Mouse (Mus musculus) testis, adult 2 months (tissue): ENCODE measurements around the gene Napsa. TPM values are rescaled to one million over a fixed set of nuclear protein-coding genes. Genes with fewer than 3 reads are reported as not detected.

ENCODE experiments used
- H3K27ac ChIP-seq: fragments of 200-500 bp; 2 replicates; pipeline ENCODE4 v1.5.1; 2012; ENCODE audit warnings: low read depth, low read length; ENCODE audit not compliant: control insufficient read depth, insufficient read depth
- H3K27me3 ChIP-seq: fragments of 200-500 bp; 2 replicates; pipeline ENCODE4 v1.6.1; 2012; ENCODE audit warnings: mild to moderate bottlenecking, low read length, moderate library complexity; ENCODE audit not compliant: control insufficient read depth, insufficient read depth
- H3K36me3 ChIP-seq: fragments of 200-500 bp; 2 replicates; pipeline ENCODE4 v1.6.1; 2012; ENCODE audit warnings: mild to moderate bottlenecking, low read length; ENCODE audit not compliant: control insufficient read depth, insufficient read depth
- H3K4me1 ChIP-seq: fragments of 200-500 bp; 2 replicates; pipeline ENCODE4 v1.6.1; 2012; ENCODE audit warnings: low read length; ENCODE audit not compliant: control insufficient read depth, insufficient read depth
- H3K4me3 ChIP-seq: fragments of 200-500 bp; 2 replicates; pipeline ENCODE4 v1.5.1; 2012; ENCODE audit warnings: low read depth, mild to moderate bottlenecking, low read length, moderate library complexity, mixed read lengths; ENCODE audit not compliant: control insufficient read depth
- CTCF ChIP-seq: fragments of 200-500 bp; IDR thresholded peaks from 2 replicates; pipeline ENCODE4 v1.5.1; 2012; ENCODE audit warnings: low read depth, mild to moderate bottlenecking, inconsistent platforms, low read length, moderate library complexity; ENCODE audit not compliant: control insufficient read depth, insufficient read depth, insufficient replicate concordance
- POLR2A ChIP-seq: fragments of 200-500 bp; IDR thresholded peaks from 2 replicates; pipeline ENCODE4 v1.6.1; 2012; ENCODE audit warnings: low read depth, mild to moderate bottlenecking, inconsistent platforms, low read length, moderate library complexity; ENCODE audit not compliant: control insufficient read depth
- polyA plus RNA-seq: library from polyadenylated mRNA; depleted of rRNA; stranded (reverse); fragments of >200 nt; gene quantifications from 2 replicates; pipeline ENCODE4 v1.2.3, GENCODE M21; 2012

Napsa gene
- polyA plus RNA-seq, 1 experiment = 0.67 TPM

GRCm38 (mm10) chr7:44604139-44604606 lies 32.0 kb downstream of the Napsa start:
- H3K36me3 ChIP-seq = no peaks in the 10 kb centered on the region
- no peak overlapping the region for H3K27ac ChIP-seq
- TF ChIP-seq POLR2A (no peak), CTCF (no peak)
- H3K4me3 ChIP-seq = no peak overlapping the region
- peaks cover 4% of the 10 kb centered on the region; the same call in 1 of the 2 replicates for H3K4me1 ChIP-seq
- H3K27me3 ChIP-seq = peaks cover 3% of the 10 kb centered on the region; the same call in 1 of the 2 replicates

GRCm38 (mm10) chr7:44604619-44605018 lies 32.4 kb downstream of the Napsa start:
- H3K27me3 ChIP-seq = peaks cover 3% of the 10 kb centered on the region; the same call in 1 of the 2 replicates
- H3K4me3 ChIP-seq = no peak overlapping the region
- H3K27ac ChIP-seq = no peak overlapping the region
- TF ChIP-seq CTCF = no peak
- TF ChIP-seq POLR2A = no peak
- peaks cover 4% of the 10 kb centered on the region; the same call in 1 of the 2 replicates for H3K4me1 ChIP-seq
- H3K36me3 ChIP-seq = no peaks in the 10 kb centered on the region

GRCm38 (mm10) chr7:44605436-44605835 lies 33.3 kb downstream of the Napsa start:
- Histone ChIP-seq H3K27me3 (peaks cover 3% of the 10 kb centered on the region; the same call in 1 of the 2 replicates), H3K36me3 (no peaks in the 10 kb centered on the region), H3K4me1 (peaks cover 4% of the 10 kb centered on the region; the same call in 1 of the 2 replicates)

GRCm38 (mm10) chr7:44606171-44606901 lies 34.2 kb downstream of the Napsa start:
- Histone ChIP-seq H3K4me1 (peaks cover 4% of the 10 kb centered on the region; the same call in 1 of the 2 replicates), H3K4me3 (no peak overlapping the region)

More at GRCm38 (mm10) chr7:44605436-44605835, 33.3 kb downstream of the Napsa start:
- Histone ChIP-seq H3K4me3 (no peak overlapping the region), H3K27ac (no peak overlapping the region)
- no peak for TF ChIP-seq POLR2A
- no peak for TF ChIP-seq CTCF

GRCm38 (mm10) chr7:44612192-44612591 lies 40.0 kb downstream of the Napsa start:
- Histone ChIP-seq H3K27me3 (no peaks in the 10 kb centered on the region), H3K4me1 (no peaks in the 10 kb centered on the region; the same call in 1 of the 2 replicates), H3K27ac (no peak overlapping the region), H3K4me3 (no peak overlapping the region), H3K36me3 (no peaks in the 10 kb centered on the region)
- TF ChIP-seq CTCF (no peak), POLR2A (no peak)

More at GRCm38 (mm10) chr7:44606171-44606901, 34.2 kb downstream of the Napsa start:
- Histone ChIP-seq H3K36me3 (no peaks in the 10 kb centered on the region), H3K27ac (no peak overlapping the region), H3K27me3 (peaks cover 2% of the 10 kb centered on the region; the same call in 1 of the 2 replicates)
- TF ChIP-seq CTCF (no peak), POLR2A (no peak)

GRCm38 (mm10) chr7:44614041-44614688 lies 42.0 kb downstream of the Napsa start:
- H3K4me1 ChIP-seq = no peaks in the 10 kb centered on the region; the same call in 1 of the 2 replicates
- no peak overlapping the region for H3K27ac ChIP-seq
- no peaks in the 10 kb centered on the region for H3K36me3 ChIP-seq
- no peaks in the 10 kb centered on the region for H3K27me3 ChIP-seq
- TF ChIP-seq CTCF = no peak
- no peak overlapping the region for H3K4me3 ChIP-seq

GRCm38 (mm10) chr7:44615309-44615708 lies 43.1 kb downstream of the Napsa start:
- no peak for TF ChIP-seq POLR2A
- no peak for TF ChIP-seq CTCF
- no peak overlapping the region for H3K4me3 ChIP-seq
- H3K27ac ChIP-seq = no peak overlapping the region
- no peaks in the 10 kb centered on the region for H3K36me3 ChIP-seq
- H3K27me3 ChIP-seq = no peaks in the 10 kb centered on the region
- no peaks in the 10 kb centered on the region; the same call in 1 of the 2 replicates for H3K4me1 ChIP-seq
